Mouse (Mus musculus) ES-Bruce4 (cell line): Measurements from ENCODE around the gene Gm20662.

ENCODE experiments used
- CTCF ChIP-seq: IDR thresholded peaks from one replicate; pipeline ENCODE4 v1.8.1; 2011; ENCODE audit warnings: low read depth, low read length
- POLR2A ChIP-seq: IDR thresholded peaks from one replicate; pipeline ENCODE4 v1.8.1; 2011; ENCODE audit warnings: low read length; ENCODE audit not compliant: insufficient read depth

GRCm38 (mm10) chr9:108047601-108048565 lies 51.7 kb downstream of the Gm20662 start:
- TF ChIP-seq CTCF = no peak
- no peak for TF ChIP-seq POLR2A
